Mouse (Mus musculus) CH12.LX (cell line): ENCODE data around the gene Mxra7.

Source experiments
- CHD1 ChIP-seq: IDR thresholded peaks from 2 replicates; pipeline ENCODE4 v1.6.1; 2012; ENCODE audit warnings: low read depth, low read length, improper control_type of control experiment, inconsistent platforms
- CHD2 ChIP-seq: IDR thresholded peaks from 2 replicates; pipeline ENCODE4 v1.6.1; 2011; ENCODE audit warnings: low read length, improper control_type of control experiment
- CTCF ChIP-seq, 2 experiments: IDR thresholded peaks in 1 of 2; conservative IDR thresholded peaks in 1 of 2; 2 replicates each; pipeline ENCODE4 v1.5.1; 2011 to 2012; ENCODE audit warnings: low read depth in 2 of 2, low read length in 2 of 2, improper control_type of control experiment in 1 of 2, inconsistent platforms in 1 of 2, mild to moderate bottlenecking in 1 of 2, moderate library complexity in 1 of 2
- E2F4 ChIP-seq: IDR thresholded peaks from 2 replicates; pipeline ENCODE4 v1.6.1; 2011; ENCODE audit warnings: low read depth, low read length, improper control_type of control experiment; ENCODE audit not compliant: insufficient replicate concordance
- ETS1 ChIP-seq: conservative IDR thresholded peaks from 2 replicates; pipeline ENCODE4 v1.6.1; 2012; ENCODE audit warnings: low read depth, mild to moderate bottlenecking, inconsistent platforms, low read length, improper control_type of control experiment, moderate library complexity
- GABPA ChIP-seq: IDR thresholded peaks from 2 replicates; pipeline ENCODE4 v1.6.1; 2012; ENCODE audit warnings: low read depth, low read length, improper control_type of control experiment, inconsistent platforms; ENCODE audit not compliant: insufficient replicate concordance
- IRF4 ChIP-seq: IDR thresholded peaks from 2 replicates; pipeline ENCODE4 v1.6.1; 2014; ENCODE audit warnings: low read depth, mild to moderate bottlenecking, inconsistent platforms, low read length, improper control_type of control experiment
- MAX ChIP-seq: IDR thresholded peaks from 2 replicates; pipeline ENCODE4 v1.6.1; 2011; ENCODE audit warnings: low read length, improper control_type of control experiment
- NELFE ChIP-seq: IDR thresholded peaks from 2 replicates; pipeline ENCODE4 v1.6.1; 2011; ENCODE audit warnings: low read depth, low read length, improper control_type of control experiment
- POLR2A ChIP-seq: IDR thresholded peaks from 2 replicates; pipeline ENCODE4 v1.6.1; 2011; ENCODE audit warnings: low read depth, mild to moderate bottlenecking, improper control_type of control experiment, low read length
- SMC3 ChIP-seq: IDR thresholded peaks from 2 replicates; pipeline ENCODE4 v1.6.1; 2011; ENCODE audit warnings: low read depth, low read length, improper control_type of control experiment
- USF1 ChIP-seq: IDR thresholded peaks from 2 replicates; pipeline ENCODE4 v1.6.1; 2014; ENCODE audit warnings: low read depth, mild to moderate bottlenecking, inconsistent platforms, low read length, improper control_type of control experiment
- ZMIZ1 ChIP-seq: IDR thresholded peaks from 2 replicates; pipeline ENCODE4 v1.6.1; 2012; ENCODE audit warnings: low read depth, mild to moderate bottlenecking, inconsistent platforms, low read length, improper control_type of control experiment
- ZNF384 ChIP-seq: IDR thresholded peaks from 2 replicates; pipeline ENCODE4 v1.6.1; 2012; ENCODE audit warnings: low read depth, low read length, improper control_type of control experiment, inconsistent platforms

GRCm38 (mm10) chr11:116848086-116848876 lies 20.4 kb upstream of the Mxra7 start:
- no peak for TF ChIP-seq MAX
- no peak for TF ChIP-seq ETS1
- TF ChIP-seq ZNF384: no peak
- TF ChIP-seq POLR2A: no peak; the same call in none of the 2 replicates
- no peak for TF ChIP-seq ZMIZ1
- TF ChIP-seq CTCF (conservative IDR thresholded peaks at IDR 0.05 in 1 of 2, IDR thresholded peaks at IDR 0.05 in 1 of 2; ENCODE audit: low read depth in 2 of 2, low read length in 2 of 2): no peak
- no peak for TF ChIP-seq USF1
- TF ChIP-seq IRF4: no peak
- no peak for TF ChIP-seq GABPA
- no peak for TF ChIP-seq E2F4
- no peak for TF ChIP-seq NELFE
- no peak for TF ChIP-seq SMC3
- TF ChIP-seq CHD1: no peak
- TF ChIP-seq CHD2: no peak
